Mouse (Mus musculus) megakaryocyte, embryonic 14.5 days (primary cell): ENCODE measurements at regions not wholly inside any gene's neighbourhood (a gene's known extent, or its start where the extent isn't known, plus 50 kb on each side); places are given as distances from the start of the nearest gene placed in this dataset.

Experiments used
- FLI1 ChIP-seq: IDR thresholded peaks from 2 replicates; pipeline ENCODE4 v1.6.1; 2012; ENCODE audit warnings: low read length, inconsistent platforms, mixed read lengths
- GATA1 ChIP-seq: IDR thresholded peaks from 3 replicates; pipeline ENCODE4 v1.6.1; 2012; ENCODE audit warnings: mixed read lengths, low read length, inconsistent platforms, borderline replicate concordance

DNA sequence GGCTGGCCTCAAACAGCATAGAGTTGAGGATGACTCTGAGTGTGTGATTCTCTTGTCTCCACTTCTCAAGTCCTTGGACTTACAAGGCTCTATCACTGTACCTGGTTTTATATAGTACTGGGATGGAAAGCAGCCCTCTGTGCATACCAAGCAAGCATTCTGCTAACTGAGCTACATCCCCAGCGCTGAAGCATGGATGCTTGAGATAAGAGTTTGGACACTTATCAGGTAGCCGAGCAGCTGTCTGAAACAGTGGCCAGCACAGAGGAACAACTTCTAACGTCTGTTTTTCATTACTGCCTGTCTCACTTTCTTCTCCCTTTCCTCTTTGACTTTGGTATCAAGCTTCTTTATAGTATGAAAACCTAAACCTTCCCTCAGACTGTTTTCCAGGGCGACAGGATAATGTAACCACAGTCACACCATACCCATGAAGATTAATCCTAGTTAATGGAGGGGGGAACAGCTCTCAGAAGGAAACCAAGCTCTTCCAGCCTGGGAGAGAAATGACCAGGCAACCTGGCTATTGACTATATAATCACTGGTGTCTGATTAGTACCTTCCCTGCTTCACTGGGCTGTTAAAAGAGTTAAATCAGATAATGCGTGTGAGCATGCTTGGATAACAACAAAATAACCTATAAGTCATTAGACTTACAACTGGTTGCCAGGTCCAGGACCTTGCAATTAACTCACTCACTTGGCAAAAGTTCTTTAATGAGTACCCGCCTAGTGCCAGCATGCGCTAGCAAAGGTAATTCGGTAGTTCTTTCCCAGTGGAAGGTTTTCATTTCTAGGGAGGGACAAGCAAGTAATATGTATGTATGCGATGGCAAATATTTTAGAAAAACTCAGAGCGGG is 382.5 kb downstream of the Brinp2 start:
- TF ChIP-seq FLI1: no peak
- TF ChIP-seq GATA1: no peak
